Mouse (Mus musculus) heart, embryonic 13.5 days (tissue): ENCODE measurements at regions not wholly inside any gene's neighbourhood (a gene's known extent, or its start where the extent isn't known, plus 50 kb on each side); places are given as distances from the start of the nearest gene placed in this dataset.
"Not testable (repeated sequence)": the region's sequence is repeated elsewhere in the genome, so short reads cannot be mapped to it uniquely, and the experiment has no call there.

Source experiments
- ATAC-seq: fragments of 200-750 bp; cut with Nextera tagmentation; 2 replicates; pipeline ENCODE4 v1.8.0; 2017; ENCODE audit warnings: moderate TSS enrichment; ENCODE audit not compliant: insufficient number of reproducible peaks, low FRiP score, low TSS enrichment; ENCODE audit errors: extremely low read depth
- H3K27ac ChIP-seq: fragments of 300-500 bp; sonication (generic); replicated peaks from 2 replicates; pipeline ENCODE4 v1.5.1; 2015; ENCODE audit warnings: moderate library complexity, mild to moderate bottlenecking, inconsistent platforms
- H3K27me3 ChIP-seq: fragments of 300-500 bp; sonication (generic); replicated peaks from 2 replicates; pipeline ENCODE4 v1.6.1; 2015; ENCODE audit warnings: mild to moderate bottlenecking, inconsistent platforms
- H3K36me3 ChIP-seq: fragments of 300-500 bp; sonication (generic); 2 replicates; pipeline ENCODE4 v1.6.1; 2015; ENCODE audit warnings: mild to moderate bottlenecking, inconsistent platforms
- H3K4me1 ChIP-seq: fragments of 300-500 bp; sonication (generic); 2 replicates; pipeline ENCODE4 v1.6.1; 2015; ENCODE audit warnings: inconsistent platforms
- H3K4me2 ChIP-seq: fragments of 300-500 bp; sonication (generic); 2 replicates; pipeline ENCODE4 v1.6.1; 2015; ENCODE audit warnings: inconsistent platforms, mild to moderate bottlenecking, moderate library complexity
- H3K4me3 ChIP-seq: fragments of 300-500 bp; sonication (generic); 2 replicates; pipeline ENCODE4 v1.5.1; 2015; ENCODE audit warnings: moderate library complexity, mild to moderate bottlenecking, inconsistent platforms
- H3K9ac ChIP-seq: fragments of 300-500 bp; sonication (generic); 2 replicates; pipeline ENCODE4 v1.6.1; 2015; ENCODE audit warnings: inconsistent platforms, mild to moderate bottlenecking, moderate library complexity
- H3K9me3 ChIP-seq: fragments of 300-500 bp; sonication (generic); 2 replicates; pipeline ENCODE4 v1.6.1; 2016; ENCODE audit warnings: inconsistent platforms
- WGBS: fragments of 180-500 bp; shearing (Covaris S2); methylation state at CpG from one replicate; pipeline ENCODE4 v1.1.7; 2015; ENCODE audit warnings: mixed read lengths; 5-methylcytosine and 5-hydroxymethylcytosine counted together

DNA sequence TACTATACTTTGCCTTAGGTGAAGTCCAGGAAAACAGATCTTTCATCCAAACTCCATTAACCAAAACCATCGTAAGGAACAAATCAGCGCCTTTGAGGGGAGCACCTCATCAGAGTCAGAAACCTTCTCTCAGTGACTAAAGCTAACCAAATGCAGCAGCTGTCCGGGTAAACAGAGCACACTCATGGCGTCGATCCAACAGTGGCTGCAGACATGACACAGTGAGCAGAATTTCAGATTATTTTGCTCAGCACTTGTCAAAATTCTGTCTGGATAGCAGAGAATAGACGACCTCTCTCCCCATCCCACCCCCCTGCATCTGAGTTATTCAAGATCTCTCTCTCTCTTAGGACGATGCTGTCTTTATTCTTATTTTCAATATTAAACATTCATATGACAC, 183.4 kb downstream of the Snx19 start:
- ATAC-seq, result no peak
- peaks cover 5% of the 10 kb centered on the region for H3K4me1 ChIP-seq
- H3K4me3 ChIP-seq, result no peak overlapping the region
- H3K9ac ChIP-seq, result no peak overlapping the region
- WGBS, result 62% methylated on average over 7 of the region's 7 CpGs
- no peaks in the 10 kb centered on the region for H3K9me3 ChIP-seq
- no peak overlapping the region for H3K4me2 ChIP-seq
- H3K27me3 ChIP-seq, result no peaks in the 10 kb centered on the region
- no peak overlapping the region for H3K27ac ChIP-seq
- no peaks in the 10 kb centered on the region for H3K36me3 ChIP-seq

DNA sequence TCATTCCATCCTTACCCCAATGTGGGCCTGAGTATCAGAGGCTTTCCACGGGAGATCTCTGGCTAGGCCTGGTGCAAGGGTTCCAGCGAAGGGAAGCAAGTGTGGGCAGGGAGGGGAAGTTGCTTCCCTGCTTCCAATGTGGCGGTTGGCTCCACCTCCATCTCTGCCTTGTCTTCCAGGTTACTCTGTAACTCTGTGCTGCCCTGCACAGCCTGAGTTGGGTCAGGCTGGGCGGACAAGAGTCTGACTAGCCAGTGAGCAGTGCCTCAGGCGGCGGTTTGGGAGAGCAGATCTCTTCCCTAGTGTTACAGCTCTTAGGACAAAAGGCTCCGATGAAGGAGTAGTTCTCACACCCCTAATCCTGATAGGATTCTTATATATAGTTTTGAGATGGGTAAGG, 172.8 kb downstream of the Snx19 start:
- Histone ChIP-seq H3K27ac (no peak overlapping the region), H3K9ac (no peak overlapping the region), H3K27me3 (no peaks in the 10 kb centered on the region), H3K4me3 (no peak overlapping the region), H3K4me1 (peaks cover 7% of the 10 kb centered on the region; the same call in 1 of the 2 replicates), H3K9me3 (no peaks in the 10 kb centered on the region), H3K36me3 (no peaks in the 10 kb centered on the region), H3K4me2 (no peak overlapping the region)
- WGBS, result 75% methylated on average over 7 of the region's 7 CpGs
- no peak for ATAC-seq

DNA sequence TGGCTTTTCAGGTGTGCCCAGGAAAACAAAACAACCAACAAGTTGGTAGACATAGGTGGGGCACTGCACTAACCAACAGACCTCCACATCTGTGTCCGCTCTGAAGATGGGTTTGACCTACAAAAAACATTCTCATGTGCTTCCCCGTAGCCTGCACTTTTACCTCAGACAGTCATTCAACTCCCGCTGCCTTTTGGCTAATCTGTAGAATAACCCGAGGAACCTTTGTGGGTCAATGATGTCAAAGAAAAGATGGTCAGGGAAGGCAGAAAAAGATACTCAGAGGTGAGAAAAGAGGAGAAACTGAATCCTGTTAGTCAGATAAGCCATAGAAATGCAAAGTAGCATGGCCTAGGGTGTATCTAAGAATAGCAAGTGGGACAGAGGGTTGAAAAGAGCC, 170.8 kb downstream of the Snx19 start:
- no peaks in the 10 kb centered on the region for H3K27me3 ChIP-seq
- no peak overlapping the region for H3K4me3 ChIP-seq
- peaks cover 7% of the 10 kb centered on the region; the same call in 1 of the 2 replicates for H3K4me1 ChIP-seq
- no peak overlapping the region for H3K4me2 ChIP-seq
- no peak for ATAC-seq
- H3K36me3 ChIP-seq, result no peaks in the 10 kb centered on the region
- H3K9ac ChIP-seq, result no peak overlapping the region
- H3K9me3 ChIP-seq, result no peaks in the 10 kb centered on the region
- H3K27ac ChIP-seq, result no peak overlapping the region
- WGBS, result 54% methylated on average over 4 of the region's 4 CpGs

DNA sequence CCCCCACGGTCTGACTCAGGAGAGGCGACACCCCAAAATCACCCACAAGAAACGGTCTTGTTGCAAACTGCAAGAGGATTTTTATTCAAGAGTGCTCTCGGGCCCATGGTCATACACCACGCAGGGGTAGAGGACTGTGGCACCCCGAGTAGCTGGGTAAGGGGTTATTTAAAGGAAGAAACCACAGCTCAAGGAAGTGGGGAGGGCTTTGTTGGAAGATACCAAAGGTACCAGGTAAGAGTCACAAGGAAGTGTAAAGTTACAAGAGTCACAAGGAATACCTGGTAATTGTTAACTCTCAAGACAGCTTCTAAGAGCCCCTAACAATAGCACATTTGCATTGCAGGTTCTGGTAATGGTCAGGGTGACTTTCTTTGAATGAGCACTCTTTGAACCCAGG, 170.2 kb downstream of the Snx19 start:
- not testable (repeated sequence) for H3K4me3 ChIP-seq, H3K27ac ChIP-seq, H3K27me3 ChIP-seq, H3K36me3 ChIP-seq, H3K4me2 ChIP-seq, ATAC-seq, H3K4me1 ChIP-seq, H3K9me3 ChIP-seq, H3K9ac ChIP-seq
- WGBS, result 72% methylated on average over 6 of the region's 6 CpGs

DNA sequence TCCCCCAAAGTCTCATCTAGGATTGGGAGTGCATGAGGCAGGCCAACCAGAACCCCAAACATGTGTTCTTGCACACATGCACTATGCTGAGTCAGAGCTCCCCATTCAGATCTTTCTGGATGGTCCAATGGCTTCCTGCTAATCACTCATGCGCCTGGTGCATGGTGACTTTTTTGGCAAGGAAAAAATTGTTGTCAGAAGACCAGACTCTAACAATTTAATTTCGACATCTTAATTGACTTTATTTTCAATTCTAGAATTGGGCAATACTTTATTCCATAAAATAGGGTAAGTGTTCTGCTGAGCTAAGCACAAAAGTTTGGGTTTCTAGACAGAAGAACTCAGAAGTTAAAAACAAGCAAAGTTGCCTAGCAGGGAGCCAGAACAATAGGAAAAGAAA, 165.7 kb downstream of the Snx19 start:
- H3K4me1 ChIP-seq, result no peaks in the 10 kb centered on the region
- H3K9ac ChIP-seq, result no peak overlapping the region
- H3K27ac ChIP-seq, result no peak overlapping the region
- 82% methylated on average over 2 of the region's 2 CpGs for WGBS
- ATAC-seq, result no peak
- H3K4me3 ChIP-seq, result no peak overlapping the region
- no peaks in the 10 kb centered on the region for H3K27me3 ChIP-seq
- no peaks in the 10 kb centered on the region for H3K9me3 ChIP-seq
- no peak overlapping the region for H3K4me2 ChIP-seq
- no peaks in the 10 kb centered on the region for H3K36me3 ChIP-seq

DNA sequence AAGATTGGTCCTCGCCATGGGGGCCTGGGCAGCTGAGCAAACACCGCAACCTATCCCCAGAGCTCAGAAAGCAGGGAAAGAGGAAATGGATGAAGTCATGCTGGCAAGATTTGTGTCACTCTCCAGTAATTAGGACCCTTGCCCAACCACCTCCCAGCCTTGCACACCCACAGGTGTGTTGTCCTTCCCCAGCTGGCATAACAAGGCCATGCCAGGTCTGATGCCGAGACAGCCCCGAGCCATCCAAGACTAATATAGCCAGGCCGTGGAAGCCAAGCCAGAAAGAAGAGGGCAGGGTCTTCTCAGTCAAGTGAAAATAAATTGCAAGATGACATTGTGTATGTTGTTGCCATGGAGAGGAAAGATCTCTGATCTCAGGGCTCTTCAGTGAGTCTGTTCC, 164.3 kb downstream of the Snx19 start:
- WGBS, result 70% methylated on average over 5 of the region's 5 CpGs
- no peaks in the 10 kb centered on the region for H3K9me3 ChIP-seq
- no peaks in the 10 kb centered on the region for H3K4me1 ChIP-seq
- H3K9ac ChIP-seq, result no peak overlapping the region
- no peak overlapping the region for H3K4me3 ChIP-seq
- no peak for ATAC-seq
- no peaks in the 10 kb centered on the region for H3K36me3 ChIP-seq
- no peak overlapping the region for H3K27ac ChIP-seq
- no peaks in the 10 kb centered on the region for H3K27me3 ChIP-seq
- H3K4me2 ChIP-seq, result no peak overlapping the region

DNA sequence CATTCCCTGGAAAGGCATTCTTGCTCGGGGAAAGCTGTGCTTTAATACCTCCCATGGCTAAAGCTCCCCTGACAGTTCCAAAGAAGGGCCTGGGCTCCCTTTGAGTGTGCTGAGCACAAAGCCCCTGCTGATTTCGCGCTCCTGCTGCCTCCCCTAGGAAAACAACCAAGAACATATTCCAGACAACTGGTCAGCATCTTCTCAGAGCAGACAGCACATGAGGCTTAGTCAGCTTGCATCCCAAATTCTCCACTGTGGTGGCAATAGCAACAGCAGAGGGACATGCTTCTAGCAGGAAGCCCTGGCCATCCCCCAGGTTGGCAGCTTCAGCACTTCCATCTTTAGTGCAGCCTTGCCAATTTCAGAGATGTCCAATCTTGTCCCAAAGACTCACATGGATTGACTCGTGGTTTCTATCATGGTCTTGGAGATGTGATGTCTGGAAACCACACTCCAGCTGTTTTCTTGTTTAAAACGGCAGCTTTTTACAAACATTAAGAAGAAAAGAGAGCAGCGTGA, 163.8 kb downstream of the Snx19 start:
- Histone ChIP-seq H3K9ac (no peak overlapping the region), H3K4me1 (no peaks in the 10 kb centered on the region), H3K4me2 (no peak overlapping the region), H3K36me3 (no peaks in the 10 kb centered on the region), H3K4me3 (no peak overlapping the region), H3K9me3 (no peaks in the 10 kb centered on the region), H3K27ac (no peak overlapping the region), H3K27me3 (no peaks in the 10 kb centered on the region)
- 56% methylated on average over 6 of the region's 6 CpGs for WGBS
- ATAC-seq, result no peak

DNA sequence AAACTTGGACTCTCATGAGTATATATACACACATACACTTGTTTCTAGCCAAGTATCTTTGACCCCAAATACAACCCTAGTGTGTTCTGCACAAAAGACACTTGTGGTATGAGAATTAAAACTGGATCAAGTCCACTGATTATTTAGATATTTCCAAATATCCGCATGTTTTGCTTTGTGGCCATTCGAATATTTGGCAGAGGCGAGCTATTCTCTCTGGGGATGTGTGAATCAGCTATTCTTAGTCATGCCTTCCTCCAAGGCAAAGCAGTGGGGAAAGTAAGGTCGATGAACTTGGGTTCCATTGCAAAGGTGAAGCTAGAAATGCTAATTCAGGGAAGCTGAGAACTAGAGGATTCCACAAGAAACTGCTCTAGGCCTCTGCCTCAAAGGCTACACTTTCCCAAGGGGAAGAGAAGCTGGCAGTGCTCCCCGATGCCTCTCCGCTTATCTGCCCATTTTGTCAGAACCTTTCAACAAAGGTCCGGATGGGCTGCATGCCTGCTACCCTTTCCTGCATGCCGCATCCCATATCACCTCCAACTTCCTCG, 154.4 kb downstream of the Snx19 start:
- H3K4me3 ChIP-seq, result no peak overlapping the region
- ATAC-seq, result no peak
- H3K27ac ChIP-seq, result no peak overlapping the region
- H3K4me1 ChIP-seq, result peaks cover 13% of the 10 kb centered on the region
- H3K4me2 ChIP-seq, result no peak overlapping the region
- H3K27me3 ChIP-seq, result no peaks in the 10 kb centered on the region
- H3K9ac ChIP-seq, result no peak overlapping the region
- 61% methylated on average over 9 of the region's 9 CpGs for WGBS
- H3K9me3 ChIP-seq, result no peaks in the 10 kb centered on the region
- no peaks in the 10 kb centered on the region for H3K36me3 ChIP-seq

DNA sequence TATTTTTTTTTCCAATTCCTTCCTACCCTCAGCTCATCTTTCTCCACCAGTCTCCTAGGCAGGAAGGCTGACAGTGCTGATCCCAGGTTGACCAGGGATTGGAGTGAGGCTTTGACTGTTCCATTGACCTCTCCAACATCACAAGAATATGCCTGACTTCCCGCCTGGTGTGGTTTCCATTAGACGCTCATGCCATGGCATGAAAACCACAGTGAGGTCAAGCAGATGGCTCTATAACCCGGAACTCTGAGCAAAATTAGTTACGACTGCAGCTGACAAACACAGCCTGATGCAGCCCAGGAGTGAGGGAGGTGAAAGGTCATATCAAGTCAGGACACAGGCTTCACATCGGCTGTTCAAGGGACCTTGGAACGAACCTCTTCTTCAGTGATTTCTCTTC, 153.6 kb downstream of the Snx19 start:
- WGBS, result 65% methylated on average over 6 of the region's 6 CpGs
- no peaks in the 10 kb centered on the region for H3K9me3 ChIP-seq

DNA sequence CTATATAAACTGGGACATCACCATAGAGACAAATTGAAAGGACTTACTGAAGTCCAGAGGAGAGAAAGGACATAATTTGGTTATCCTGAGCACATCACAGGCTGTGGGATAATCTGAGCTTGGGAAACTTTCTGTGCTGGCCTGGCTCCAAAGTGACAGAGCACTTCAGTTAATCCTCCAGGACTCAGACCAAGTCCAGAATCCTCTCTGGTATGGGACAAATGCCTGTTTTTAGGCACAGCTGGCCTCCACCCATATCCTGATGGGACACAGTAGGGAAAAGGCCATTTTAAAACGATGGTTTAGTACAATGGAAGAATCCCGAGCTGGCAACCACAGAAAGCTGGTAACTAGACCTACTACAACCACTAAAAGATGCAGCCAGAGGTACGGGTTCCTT, 151.3 kb downstream of the Snx19 start:
- ATAC-seq, result no peak
- Histone ChIP-seq H3K4me2 (no peak overlapping the region), H3K9me3 (no peaks in the 10 kb centered on the region), H3K27ac (no peak overlapping the region), H3K9ac (no peak overlapping the region), H3K36me3 (no peaks in the 10 kb centered on the region), H3K27me3 (no peaks in the 10 kb centered on the region), H3K4me3 (no peak overlapping the region), H3K4me1 (peaks cover 25% of the 10 kb centered on the region)
- WGBS, result 71% methylated on average over 3 of the region's 3 CpGs

More for the DNA sequence above, 153.6 kb downstream of the Snx19 start:
- ATAC-seq, result no peak
- Histone ChIP-seq H3K4me1 (peaks cover 17% of the 10 kb centered on the region), H3K9ac (no peak overlapping the region), H3K36me3 (no peaks in the 10 kb centered on the region), H3K27me3 (no peaks in the 10 kb centered on the region), H3K4me2 (no peak overlapping the region), H3K4me3 (no peak overlapping the region), H3K27ac (no peak overlapping the region)

DNA sequence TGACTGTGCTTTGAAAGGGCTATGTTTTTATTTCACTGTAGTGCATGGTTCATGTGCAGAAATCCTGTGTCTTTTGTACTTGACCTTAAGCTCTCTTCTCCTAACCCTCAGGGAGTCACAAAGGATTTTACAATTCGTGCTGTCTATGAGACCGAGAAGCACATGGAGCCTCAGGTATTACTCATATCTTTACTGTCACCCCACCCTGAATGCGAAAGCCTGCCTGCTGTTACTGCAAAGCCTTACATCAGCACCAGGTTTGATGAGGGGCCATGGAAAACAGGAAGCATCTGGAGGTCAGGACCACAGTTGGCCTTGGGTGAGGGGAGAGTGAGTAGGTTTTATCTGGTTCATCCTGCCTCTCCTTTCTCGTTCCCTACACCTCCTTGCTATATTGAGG, 150.3 kb downstream of the Snx19 start:
- no peak overlapping the region for H3K4me2 ChIP-seq
- ATAC-seq, result no peak
- H3K36me3 ChIP-seq, result no peaks in the 10 kb centered on the region
- peaks cover 28% of the 10 kb centered on the region for H3K4me1 ChIP-seq
- 57% methylated on average over 4 of the region's 4 CpGs for WGBS
- no peak overlapping the region for H3K4me3 ChIP-seq
- H3K9ac ChIP-seq, result no peak overlapping the region
- no peaks in the 10 kb centered on the region for H3K27me3 ChIP-seq
- no peaks in the 10 kb centered on the region for H3K9me3 ChIP-seq
- 0 out of 2 replicates have a peak overlapping the region, but pooled peaks have one; percentile 20 for H3K27ac ChIP-seq

DNA sequence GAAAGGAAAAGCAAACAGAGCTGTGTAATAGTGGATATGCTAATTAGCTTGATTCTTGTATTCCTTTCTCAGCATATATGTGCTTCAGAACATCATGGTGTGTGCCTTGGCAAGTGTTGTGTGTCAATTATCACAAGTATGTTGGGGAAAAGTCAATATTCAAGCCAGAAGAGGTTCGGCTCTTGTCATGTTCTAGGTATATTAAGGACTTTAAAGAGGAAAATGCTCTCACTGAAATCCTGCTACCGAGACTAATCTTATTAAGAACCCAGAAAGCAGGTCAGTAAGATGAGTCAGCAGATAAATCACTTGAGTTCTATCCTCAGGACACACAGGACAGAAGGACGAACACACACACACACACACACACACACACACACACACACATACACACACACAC, 148.6 kb downstream of the Snx19 start:
- no peak for ATAC-seq
- Histone ChIP-seq H3K36me3 (no peaks in the 10 kb centered on the region), H3K9ac (no peak overlapping the region), H3K27ac (no peak overlapping the region), H3K9me3 (no peaks in the 10 kb centered on the region), H3K4me3 (no peak overlapping the region), H3K4me2 (no peak overlapping the region), H3K27me3 (no peaks in the 10 kb centered on the region), H3K4me1 (peaks cover 37% of the 10 kb centered on the region)
- WGBS, result 71% methylated on average over 3 of the region's 3 CpGs
